Mouse (Mus musculus) thymus, adult 2 months (tissue): ENCODE measurements at regions not wholly inside any gene's neighbourhood (a gene's known extent, or its start where the extent isn't known, plus 50 kb on each side); places are given as distances from the start of the nearest gene placed in this dataset.

Experiments used
- DNase-seq: peaks from one replicate; pipeline ENCODE4 v3.0.0; 2021
- H3K27ac ChIP-seq: fragments of 200-500 bp; 2 replicates; pipeline ENCODE4 v1.5.1; 2012; ENCODE audit warnings: low read length, control low read depth; ENCODE audit not compliant: control insufficient read depth, insufficient read depth
- H3K27me3 ChIP-seq: fragments of 200-500 bp; 2 replicates; pipeline ENCODE4 v1.6.1; 2012; ENCODE audit warnings: mild to moderate bottlenecking, low read length, moderate library complexity, mixed read lengths; ENCODE audit not compliant: control insufficient read depth, insufficient read depth
- H3K36me3 ChIP-seq: fragments of 200-500 bp; 2 replicates; pipeline ENCODE4 v1.6.1; 2012; ENCODE audit warnings: mild to moderate bottlenecking, low read length, moderate library complexity; ENCODE audit not compliant: control insufficient read depth, insufficient read depth
- H3K4me1 ChIP-seq: fragments of 200-500 bp; replicated peaks from 2 replicates; pipeline ENCODE4 v1.6.1; 2012; ENCODE audit warnings: low read length; ENCODE audit not compliant: control insufficient read depth, insufficient read depth
- H3K4me3 ChIP-seq: fragments of 200-500 bp; 2 replicates; pipeline ENCODE4 v1.5.1; 2012; ENCODE audit warnings: mild to moderate bottlenecking, low read length, control low read depth, moderate library complexity; ENCODE audit not compliant: control insufficient read depth, insufficient read depth
- CTCF ChIP-seq: fragments of 200-500 bp; IDR thresholded peaks from 2 replicates; pipeline ENCODE4 v1.5.1; 2012; ENCODE audit warnings: mild to moderate bottlenecking, control low read depth, low read length, moderate library complexity, borderline replicate concordance; ENCODE audit not compliant: control insufficient read depth, poor library complexity, insufficient read depth; ENCODE audit errors: extremely low read depth
- POLR2A ChIP-seq: fragments of 200-500 bp; IDR thresholded peaks from 2 replicates; pipeline ENCODE4 v1.6.1; 2012; ENCODE audit warnings: mild to moderate bottlenecking, low read length, control low read depth, moderate library complexity; ENCODE audit not compliant: control insufficient read depth, poor library complexity, insufficient read depth; ENCODE audit errors: extremely low read depth
- WGBS: fragments of 180-500 bp; shearing (Covaris S2); methylation state at CpG from one replicate; pipeline ENCODE4 v1.1.7; 2018; 5-methylcytosine and 5-hydroxymethylcytosine counted together

- H3K4me1 ChIP-seq: peaks cover 2% of the 10 kb centered on the region; the same call in 1 of the 2 replicates
- WGBS: 5% methylated on average over 6 of the region's 6 CpGs
- no peak overlapping the region for H3K4me3 ChIP-seq
- H3K27ac ChIP-seq: no peak overlapping the region
- H3K27me3 ChIP-seq: no peaks in the 10 kb centered on the region
- H3K36me3 ChIP-seq: no peaks in the 10 kb centered on the region
- peak; percentile 59 for DNase-seq
- TF ChIP-seq CTCF (no peak), POLR2A (no peak)
Measured at GRCm38 (mm10) chr9:94613891-94614671, 55.6 kb upstream of the Slc9a9 start.

- no peaks in the 10 kb centered on the region for H3K36me3 ChIP-seq
- no peak for DNase-seq
- peaks cover 6% of the 10 kb centered on the region for H3K4me1 ChIP-seq
- 53% methylated on average over 11 of the region's 11 CpGs for WGBS
- TF ChIP-seq POLR2A (no peak), CTCF (no peak)
- H3K27me3 ChIP-seq: no peaks in the 10 kb centered on the region
- no peak overlapping the region for H3K27ac ChIP-seq
- no peak overlapping the region for H3K4me3 ChIP-seq
Measured at GRCm38 (mm10) chr9:94615205-94615604, 54.5 kb upstream of the Slc9a9 start.

GRCm38 (mm10) chr9:94618079-94618786, 51.5 kb upstream of the Slc9a9 start:
- H3K36me3 ChIP-seq: no peaks in the 10 kb centered on the region
- 87% methylated on average over 6 of the region's 6 CpGs for WGBS
- peak; percentile 0 for DNase-seq
- H3K27ac ChIP-seq: no peak overlapping the region
- peaks cover 18% of the 10 kb centered on the region for H3K4me1 ChIP-seq
- no peak overlapping the region for H3K4me3 ChIP-seq
- no peak for TF ChIP-seq CTCF
- TF ChIP-seq POLR2A: no peak
- H3K27me3 ChIP-seq: no peaks in the 10 kb centered on the region
